Mouse (Mus musculus) embryonic stem cell, embryonic (primary cell): Measurements from ENCODE around the gene Socs1.

Experiments used
- CTCF ChIA-PET, 4 experiments: fragments of 300-600 bp in 2 of 4; fragments of 350-600 bp in 2 of 4; sonication (Branson Sonifier 250); formaldehyde crosslinking; loops; one replicate each; lab custom pipeline; 2022; ENCODE audit warnings: inconsistent platforms in 2 of 4; lab: Charles Lee
- POLR2A ChIA-PET, 4 experiments: fragments of 300-600 bp in 2 of 4; fragments of 350-600 bp in 2 of 4; sonication (Branson Sonifier 250); formaldehyde crosslinking; loops; one replicate each; lab custom pipeline; 2022; ENCODE audit warnings: antibody characterized with exemption in 4 of 4, inconsistent platforms in 1 of 4; lab: Charles Lee

The Socs1 gene

GRCm38 (mm10) chr16:10749226-10749625 is 36.1 kb downstream of the Socs1 start:
- POLR2A ChIA-PET = interaction anchor here in 3 of 4 experiments (0.6 to 2.8 kb wide), 8 partner anchors 8 to 183 kb away, joined by 3 to 9 read pairs (median 3); partner anchors contain the start of gene Tnp2 (in 1 of the 3)
- CTCF ChIA-PET = interaction anchor here in 3 of 4 experiments (0.5 to 2.3 kb wide), 5 partner anchors 8 to 109 kb away, joined by 3 to 9 read pairs (median 3); no protein-coding TSS in a partner anchor

GRCm38 (mm10) chr16:10741082-10741481 is 44.3 kb downstream of the Socs1 start:
- CTCF ChIA-PET = interaction anchor here (0.6 to 2.7 kb wide), 11 partner anchors 8 to 295 kb away, joined by 3 to 10 read pairs (median 4); no protein-coding TSS in a partner anchor
- POLR2A ChIA-PET = interaction anchor here (0.7 to 1.5 kb wide), 11 partner anchors 9 to 118 kb away, joined by 3 to 6 read pairs (median 4); partner anchors contain the start of gene Tnp2 (in 1 of the 4)

GRCm38 (mm10) chr16:10739854-10740398 is 45.4 kb downstream of the Socs1 start:
- CTCF ChIA-PET = interaction anchor here in 2 of 4 experiments (1.0 to 2.7 kb wide), 4 partner anchors 9 to 74 kb away, joined by 3 to 9 read pairs (median 5); no protein-coding TSS in a partner anchor
- POLR2A ChIA-PET = interaction anchor here in 3 of 4 experiments (0.5 to 2.0 kb wide), 6 partner anchors 17 to 1633 kb away, joined by 3 to 4 read pairs (median 3); no protein-coding TSS in a partner anchor

GRCm38 (mm10) chr16:10738866-10739265 is 46.5 kb downstream of the Socs1 start:
- ChIA-PET POLR2A (interaction anchor here in 2 of 4 experiments (2.0 kb wide), 2 partner anchors 10 to 107 kb away, joined by 4 to 6 read pairs; no protein-coding TSS in a partner anchor), CTCF (interaction anchor here in 1 of 4 experiments (2.7 kb wide), 1 partner anchor 10 kb away, joined by 9 read pairs; no protein-coding TSS in a partner anchor)

GRCm38 (mm10) chr16:10737571-10737970 is 47.8 kb downstream of the Socs1 start:
- ChIA-PET CTCF (interaction anchor here in 2 of 4 experiments (0.7 to 0.8 kb wide), 2 partner anchors 97 to 426 kb away, joined by 3 to 5 read pairs; no protein-coding TSS in a partner anchor), POLR2A (interaction anchor here in 1 of 4 experiments (1.2 to 2.0 kb wide), 3 partner anchors 11 to 40 kb away, joined by 3 to 6 read pairs (median 5); no protein-coding TSS in a partner anchor)

- POLR2A ChIA-PET = interaction anchor here in 1 of 4 experiments (2.0 kb wide), 1 partner anchor 14 kb away, joined by 5 read pairs; no protein-coding TSS in a partner anchor
Observed at GRCm38 (mm10) chr16:10736364-10736763, 49.0 kb downstream of the Socs1 start.

GRCm38 (mm10) chr16:10735781-10736180 is 49.6 kb downstream of the Socs1 start:
- ChIA-PET POLR2A (no interaction called here), CTCF (no interaction called here)

More at GRCm38 (mm10) chr16:10736364-10736763, 49.0 kb downstream of the Socs1 start:
- CTCF ChIA-PET = no interaction called here

GRCm38 (mm10) chr16:10732421-10732820 is 52.9 kb downstream of the Socs1 start:
- CTCF ChIA-PET = no interaction called here
- POLR2A ChIA-PET = no interaction called here
